Mouse (Mus musculus) adrenal gland, adult 2 months (tissue): ENCODE measurements at regions not wholly inside any gene's neighbourhood (a gene's known extent, or its start where the extent isn't known, plus 50 kb on each side); places are given as distances from the start of the nearest gene placed in this dataset.
A peak's percentile ranks its signal among the peaks of the same experiment; 100 is the strongest.
"Not testable (repeated sequence)": the region's sequence is repeated elsewhere in the genome, so short reads cannot be mapped to it uniquely, and the experiment has no call there.

Experiments used
- DNase-seq: peaks from one replicate; pipeline ENCODE4 v3.0.0; 2021

GRCm38 (mm10) chr13:45130516-45131249 lies 52.2 kb downstream of the Gm9817 start:
- DNase-seq, result no peak

- DNase-seq, result no peak
Measured at GRCm38 (mm10) chr13:45140616-45141015, 62.1 kb downstream of the Gm9817 start.

GRCm38 (mm10) chr13:45145129-45145528 lies 66.6 kb downstream of the Gm9817 start:
- no peak for DNase-seq

- no peak for DNase-seq
Measured at GRCm38 (mm10) chr13:45156223-45156622, 77.7 kb downstream of the Gm9817 start.

- no peak for DNase-seq
Measured at GRCm38 (mm10) chr13:45156982-45157381, 78.5 kb downstream of the Gm9817 start.

- no peak for DNase-seq
Measured at GRCm38 (mm10) chr13:45160281-45160680, 81.8 kb downstream of the Gm9817 start.

- no peak for DNase-seq
Measured at GRCm38 (mm10) chr13:45164001-45164778, 85.7 kb downstream of the Gm9817 start.

GRCm38 (mm10) chr13:45165159-45165558 lies 86.7 kb downstream of the Gm9817 start:
- DNase-seq, result no peak

GRCm38 (mm10) chr13:45169716-45170115 lies 91.2 kb downstream of the Gm9817 start:
- DNase-seq, result no peak

GRCm38 (mm10) chr13:45173139-45173538 lies 94.6 kb downstream of the Gm9817 start:
- no peak for DNase-seq

GRCm38 (mm10) chr13:45175711-45176205 lies 97.3 kb downstream of the Gm9817 start:
- not testable (repeated sequence) for DNase-seq

- no peak for DNase-seq
Measured at GRCm38 (mm10) chr13:45181529-45182230, 103.2 kb downstream of the Gm9817 start.

- no peak for DNase-seq
Measured at GRCm38 (mm10) chr13:45189389-45189788, 110.9 kb downstream of the Gm9817 start.

GRCm38 (mm10) chr13:45190151-45190550 lies 111.7 kb downstream of the Gm9817 start:
- DNase-seq, result no peak

GRCm38 (mm10) chr13:45192079-45192478 lies 113.6 kb downstream of the Gm9817 start:
- DNase-seq, result no peak

GRCm38 (mm10) chr13:45195562-45195961 lies 117.1 kb downstream of the Gm9817 start:
- DNase-seq, result no peak

GRCm38 (mm10) chr13:45196363-45196762 lies 117.9 kb downstream of the Gm9817 start:
- no peak for DNase-seq

GRCm38 (mm10) chr13:45200511-45201120 lies 122.1 kb downstream of the Gm9817 start:
- DNase-seq, result no peak

GRCm38 (mm10) chr13:45204856-45205255 lies 126.4 kb downstream of the Gm9817 start:
- DNase-seq, result peak; percentile 61

GRCm38 (mm10) chr13:45208540-45209197 lies 130.2 kb downstream of the Gm9817 start:
- no peak for DNase-seq

- no peak for DNase-seq
Measured at GRCm38 (mm10) chr13:45211241-45211640, 132.7 kb downstream of the Gm9817 start.
